Mouse (Mus musculus): ENCODE data around the gene Tspyl1. TPM values are rescaled to one million over a fixed set of nuclear protein-coding genes. Genes with fewer than 3 reads are reported as not detected.

Tspyl1 gene
- 85.3 to 93.9 TPM (median 87.6 TPM) in 4 replicates for total RNA-seq (2023)

GRCm38 (mm10) chr10:34281962-34282388, at the start of gene Tspyl1:
TSS of gene Tspyl1 (plus strand) at chr10:34282190.

GRCm38 (mm10) chr10:34297299-34297979, 15.4 kb downstream of the Tspyl1 start, which contains the start of gene Tspyl4:
TSS of gene Tspyl4 (plus strand) at chr10:34297442.

Other genes starting within 250 kb of the Tspyl1 start
- gene Trappc3l, start 244.6 kb upstream of the Tspyl1 start, total RNA-seq (2023) = not detected in 4 replicates
- gene Calhm4, start 237.9 kb upstream of the Tspyl1 start, total RNA-seq (2023) = not detected in 4 replicates
- gene Calhm5, start 185.7 kb upstream of the Tspyl1 start, total RNA-seq (2023) = not detected in 4 replicates
- gene Calhm6, start 154.2 kb upstream of the Tspyl1 start, total RNA-seq (2023) = 12.3 to 16.1 TPM (median 13.2 TPM) in 4 replicates
- gene Dse, start 74.5 kb upstream of the Tspyl1 start, total RNA-seq (2023) = 1.8 to 5.6 TPM (median 3.9 TPM) in 4 replicates
- 4.7 to 6.0 TPM (median 5.4 TPM) in 4 replicates for gene Tspyl4, start 15.3 kb downstream of the Tspyl1 start, total RNA-seq (2023)
- not detected in 4 replicates for gene Col10a1, start 107.8 kb downstream of the Tspyl1 start, total RNA-seq (2023)
- 30.9 to 41.7 TPM (median 36.1 TPM) in 4 replicates for gene Nt5dc1, start 136.4 kb downstream of the Tspyl1 start, total RNA-seq (2023)
- not detected in 4 replicates for gene Frk, start 201.2 kb downstream of the Tspyl1 start, total RNA-seq (2023)

Measured in B cell, adult 62 days (primary cell).